Mouse (Mus musculus) liver, adult (tissue): ENCODE results near the gene Prrg4.

Source experiments
- GATA4 ChIP-seq: IDR thresholded peaks from 2 replicates; pipeline ENCODE4 v1.6.1; 2014; ENCODE audit warnings: mild to moderate bottlenecking, low read length; ENCODE audit not compliant: insufficient replicate concordance

Gene Prrg4

GRCm38 (mm10) chr2:104848235-104849161 is 1.2 kb downstream of the Prrg4 start:
- TF ChIP-seq GATA4, result no peak

DNA sequence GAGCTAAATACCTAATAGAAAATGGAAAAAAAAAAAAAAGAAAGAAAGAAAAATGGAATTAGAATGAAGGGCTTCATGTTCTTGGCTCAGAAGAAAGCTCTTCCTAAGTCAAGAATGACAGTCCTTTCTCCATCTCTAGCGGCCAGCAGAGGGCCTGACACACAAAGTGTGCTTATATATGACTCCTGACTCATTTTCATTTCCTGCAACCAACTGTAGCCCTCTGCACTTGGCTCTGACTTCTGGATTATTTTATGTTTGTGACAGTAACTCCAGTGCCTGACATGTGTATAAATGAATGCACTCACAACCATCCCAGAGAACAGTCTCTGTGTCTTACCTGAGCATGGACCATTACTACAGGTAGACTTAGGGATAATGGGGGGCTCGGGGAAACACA is 2.0 kb downstream of the Prrg4 start:
- TF ChIP-seq GATA4, result no peak

DNA sequence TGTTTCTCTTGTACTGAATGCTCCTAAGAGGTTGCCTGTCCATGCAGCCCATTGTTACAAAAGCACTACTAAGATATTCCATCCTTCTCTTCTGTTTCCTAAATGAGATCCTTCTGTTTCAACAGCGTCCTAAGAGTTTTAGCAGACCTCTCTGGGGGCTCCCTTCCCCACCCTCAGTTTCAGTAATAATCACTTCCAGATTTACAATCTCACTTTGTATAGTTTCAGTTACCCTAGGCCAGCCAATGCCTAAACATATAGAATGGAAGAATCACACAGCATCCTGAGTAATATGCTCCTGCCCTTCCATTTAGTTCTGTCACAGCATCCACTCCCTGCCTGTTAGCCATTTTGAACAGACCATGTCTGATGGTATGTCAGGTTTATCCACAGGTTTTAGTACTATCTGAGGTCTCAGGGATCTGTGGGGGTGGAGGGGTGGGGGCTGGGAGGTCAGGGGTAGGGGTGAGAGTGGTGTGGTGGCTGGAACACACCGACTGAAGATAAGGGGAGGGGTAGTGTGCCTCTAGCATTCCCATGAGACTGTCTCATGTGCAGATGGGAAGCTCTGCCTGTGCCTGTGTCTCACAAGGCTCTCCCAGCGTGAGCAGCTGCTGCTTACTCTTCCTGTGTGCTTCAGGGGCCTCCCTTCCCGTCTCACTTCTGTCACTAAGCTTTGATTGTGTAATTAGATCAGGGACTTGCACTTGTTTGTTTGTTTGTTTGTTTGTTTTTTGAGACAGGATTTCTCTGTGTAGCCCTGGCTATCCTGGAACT is 2.9 kb downstream of the Prrg4 start:
- no peak for TF ChIP-seq GATA4

GRCm38 (mm10) chr2:104842559-104842958 is 7.1 kb downstream of the Prrg4 start:
- no peak for TF ChIP-seq GATA4

DNA sequence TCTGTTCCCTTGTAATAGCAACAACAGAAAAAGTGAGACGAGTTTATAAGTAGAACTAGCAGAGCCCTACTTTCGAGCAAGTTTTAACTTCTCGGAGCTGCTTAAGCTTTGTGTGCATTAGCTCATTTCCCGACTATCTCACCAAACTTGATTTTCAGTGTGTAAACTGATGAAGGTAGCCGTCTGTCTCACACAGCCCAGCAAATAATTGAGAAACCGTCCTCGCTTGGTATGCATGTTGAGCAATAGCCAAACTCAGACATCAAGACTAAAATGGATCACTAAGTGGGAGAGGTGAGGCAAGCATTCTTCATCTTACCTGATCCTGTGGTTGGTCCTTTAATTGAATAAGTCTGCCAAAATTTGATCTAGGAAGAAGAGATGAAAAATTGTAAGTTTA is 7.9 kb downstream of the Prrg4 start:
- no peak for TF ChIP-seq GATA4

GRCm38 (mm10) chr2:104840974-104841373 is 8.7 kb downstream of the Prrg4 start:
- TF ChIP-seq GATA4, result no peak

DNA sequence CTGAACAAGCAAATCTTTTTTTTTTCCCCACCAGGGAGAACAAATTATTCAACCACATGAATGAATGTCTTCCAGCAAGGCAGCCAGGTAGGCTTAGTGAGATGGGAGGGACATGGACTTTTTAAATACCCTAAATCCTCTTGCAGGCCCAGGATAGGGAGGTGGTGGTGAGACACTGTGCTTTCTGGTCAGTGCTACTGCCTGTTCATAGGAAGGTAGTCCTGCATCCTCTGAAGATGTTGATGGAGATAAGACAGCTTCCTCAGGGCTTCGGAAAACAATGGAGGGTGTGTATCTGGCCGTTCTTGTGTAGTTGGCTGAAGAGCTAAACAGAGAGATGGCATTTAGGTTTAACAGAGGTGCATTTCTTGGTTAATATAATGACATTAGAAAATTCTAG is 17.2 kb downstream of the Prrg4 start:
- no peak for TF ChIP-seq GATA4

DNA sequence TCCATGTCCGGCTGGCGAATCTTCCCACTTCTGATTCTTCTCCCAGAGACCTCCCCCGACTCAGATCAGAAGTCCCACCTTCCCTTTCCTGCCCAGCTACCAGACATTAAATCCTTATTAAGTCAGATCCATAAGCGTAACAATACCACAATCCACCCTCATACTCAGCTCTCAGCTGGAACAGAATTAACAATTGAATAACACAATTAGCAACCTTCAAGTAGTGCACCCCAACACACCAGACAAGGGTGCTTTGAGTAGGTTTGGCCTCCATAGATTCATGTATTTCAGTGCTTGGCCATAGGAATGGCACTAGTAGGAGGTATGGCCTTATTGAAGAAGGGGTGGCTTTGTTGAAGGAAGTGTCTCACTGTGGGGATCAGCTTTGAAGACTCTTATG is 23.5 kb downstream of the Prrg4 start:
- TF ChIP-seq GATA4, result no peak

- TF ChIP-seq GATA4, result peak; percentile 59; the same call in 1 of the 2 replicates
Measured at GRCm38 (mm10) chr2:104817555-104818330, 31.9 kb downstream of the Prrg4 start.

- peak; percentile 39; the same call in 1 of the 2 replicates for TF ChIP-seq GATA4
Measured at GRCm38 (mm10) chr2:104816866-104817439, 32.7 kb downstream of the Prrg4 start.

GRCm38 (mm10) chr2:104816371-104816827 is 33.3 kb downstream of the Prrg4 start, which contains the start of gene Qser1:
TSS of gene Qser1 (minus strand) at chr2:104816760.
- no peak for TF ChIP-seq GATA4

GRCm38 (mm10) chr2:104815561-104816370 is 33.9 kb downstream of the Prrg4 start:
- no peak for TF ChIP-seq GATA4

DNA sequence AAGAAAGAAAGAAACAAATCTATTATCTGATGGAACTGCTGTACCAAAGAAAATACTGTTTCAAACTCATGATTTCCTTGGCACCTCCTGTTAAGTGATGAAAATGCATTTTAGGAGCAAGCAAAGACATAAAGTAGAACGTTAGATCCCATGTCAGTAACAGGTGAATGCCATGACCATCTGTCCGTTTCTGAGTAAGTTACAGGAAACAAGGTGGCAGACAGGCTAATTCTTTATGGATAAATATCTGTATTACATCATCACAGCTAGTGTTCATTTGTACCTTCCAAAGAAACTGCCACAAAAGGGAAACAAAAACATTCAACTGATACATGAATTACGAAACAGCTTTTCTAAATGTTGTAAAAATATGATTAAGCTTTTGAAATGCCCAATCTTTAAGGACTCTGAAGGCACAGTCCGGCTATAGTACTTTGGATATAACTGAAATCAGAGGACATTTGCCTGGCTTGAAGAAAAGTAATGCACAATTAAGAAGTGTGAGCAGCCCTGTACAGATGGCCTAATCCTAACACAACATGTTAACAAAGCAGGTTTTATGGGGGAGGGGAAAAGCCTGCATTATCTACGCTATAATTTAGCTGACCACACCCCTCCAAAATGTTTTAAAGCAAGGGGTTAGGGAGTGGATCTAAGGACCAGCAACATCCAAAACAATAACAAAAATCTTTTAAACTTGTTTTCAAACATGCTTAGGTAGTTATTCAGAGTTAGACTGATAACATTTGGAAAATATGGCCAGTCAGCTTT is 35.3 kb downstream of the Prrg4 start:
- TF ChIP-seq GATA4, result no peak
